Mouse (Mus musculus): ENCODE data around the gene Hsph1. TPM values are rescaled to one million over a fixed set of nuclear protein-coding genes. Genes with fewer than 3 reads are reported as not detected.

The Hsph1 gene
- total RNA-seq (2017): 27.9 and 40.5 TPM in 2 replicates

- peak; percentile 96 for ATAC-seq (replicated peaks in 1 of 2; ENCODE audit: insufficient read depth in 1 of 2, low FRiP score in 2 of 2, low TSS enrichment in 1 of 2, low read depth in 1 of 2, poor library complexity in 2 of 2, severe bottlenecking in 2 of 2)
Measured at GRCm38 (mm10) chr5:149636075-149636920, at the start of gene Hsph1. Gene Hsph1, minus strand, starts transcription at chr5:149636376.

GRCm38 (mm10) chr5:149680946-149681345, 44.8 kb upstream of the Hsph1 start:
- no peak for ATAC-seq (replicated peaks in 1 of 2; ENCODE audit: insufficient read depth in 1 of 2, low FRiP score in 2 of 2, low TSS enrichment in 1 of 2, low read depth in 1 of 2, poor library complexity in 2 of 2, severe bottlenecking in 2 of 2)

- ATAC-seq (replicated peaks in 1 of 2; ENCODE audit: insufficient read depth in 1 of 2, low FRiP score in 2 of 2, low TSS enrichment in 1 of 2, low read depth in 1 of 2, poor library complexity in 2 of 2, severe bottlenecking in 2 of 2): no peak
Measured at GRCm38 (mm10) chr5:149679886-149680285, 43.7 kb upstream of the Hsph1 start.

GRCm38 (mm10) chr5:149679362-149679761, 43.2 kb upstream of the Hsph1 start:
- no peak for ATAC-seq (replicated peaks in 1 of 2; ENCODE audit: insufficient read depth in 1 of 2, low FRiP score in 2 of 2, low TSS enrichment in 1 of 2, low read depth in 1 of 2, poor library complexity in 2 of 2, severe bottlenecking in 2 of 2)

GRCm38 (mm10) chr5:149678990-149679348, 42.8 kb upstream of the Hsph1 start:
- peak in 1 of 2 experiments; percentile 1; a peak in 1 of 4 replicates for ATAC-seq (replicated peaks in 1 of 2; ENCODE audit: insufficient read depth in 1 of 2, low FRiP score in 2 of 2, low TSS enrichment in 1 of 2, low read depth in 1 of 2, poor library complexity in 2 of 2, severe bottlenecking in 2 of 2)

GRCm38 (mm10) chr5:149678100-149678989, 42.2 kb upstream of the Hsph1 start, which contains the start of gene B3glct:
Gene B3glct, plus strand, starts transcription at chr5:149678230.
- ATAC-seq (replicated peaks in 1 of 2; ENCODE audit: insufficient read depth in 1 of 2, low FRiP score in 2 of 2, low TSS enrichment in 1 of 2, low read depth in 1 of 2, poor library complexity in 2 of 2, severe bottlenecking in 2 of 2): peak; percentile 61 to 79

GRCm38 (mm10) chr5:149677196-149677595, 41.0 kb upstream of the Hsph1 start:
- ATAC-seq (replicated peaks in 1 of 2; ENCODE audit: insufficient read depth in 1 of 2, low FRiP score in 2 of 2, low TSS enrichment in 1 of 2, low read depth in 1 of 2, poor library complexity in 2 of 2, severe bottlenecking in 2 of 2): no peak

- no peak for ATAC-seq (replicated peaks in 1 of 2; ENCODE audit: insufficient read depth in 1 of 2, low FRiP score in 2 of 2, low TSS enrichment in 1 of 2, low read depth in 1 of 2, poor library complexity in 2 of 2, severe bottlenecking in 2 of 2)
Measured at GRCm38 (mm10) chr5:149663417-149663816, 27.2 kb upstream of the Hsph1 start.

GRCm38 (mm10) chr5:149662980-149663379, 26.8 kb upstream of the Hsph1 start:
- ATAC-seq (replicated peaks in 1 of 2; ENCODE audit: insufficient read depth in 1 of 2, low FRiP score in 2 of 2, low TSS enrichment in 1 of 2, low read depth in 1 of 2, poor library complexity in 2 of 2, severe bottlenecking in 2 of 2): no peak

- ATAC-seq (replicated peaks in 1 of 2; ENCODE audit: insufficient read depth in 1 of 2, low FRiP score in 2 of 2, low TSS enrichment in 1 of 2, low read depth in 1 of 2, poor library complexity in 2 of 2, severe bottlenecking in 2 of 2): no peak
Measured at GRCm38 (mm10) chr5:149661428-149661827, 25.3 kb upstream of the Hsph1 start.

GRCm38 (mm10) chr5:149659414-149659780, 23.2 kb upstream of the Hsph1 start:
- ATAC-seq (replicated peaks in 1 of 2; ENCODE audit: insufficient read depth in 1 of 2, low FRiP score in 2 of 2, low TSS enrichment in 1 of 2, low read depth in 1 of 2, poor library complexity in 2 of 2, severe bottlenecking in 2 of 2): no peak; a peak in 1 of 4 replicates

GRCm38 (mm10) chr5:149658741-149659413, 22.7 kb upstream of the Hsph1 start:
- no peak for ATAC-seq (replicated peaks in 1 of 2; ENCODE audit: insufficient read depth in 1 of 2, low FRiP score in 2 of 2, low TSS enrichment in 1 of 2, low read depth in 1 of 2, poor library complexity in 2 of 2, severe bottlenecking in 2 of 2)

- no peak for ATAC-seq (replicated peaks in 1 of 2; ENCODE audit: insufficient read depth in 1 of 2, low FRiP score in 2 of 2, low TSS enrichment in 1 of 2, low read depth in 1 of 2, poor library complexity in 2 of 2, severe bottlenecking in 2 of 2)
Measured at GRCm38 (mm10) chr5:149658022-149658421, 21.8 kb upstream of the Hsph1 start.

- no peak for ATAC-seq (replicated peaks in 1 of 2; ENCODE audit: insufficient read depth in 1 of 2, low FRiP score in 2 of 2, low TSS enrichment in 1 of 2, low read depth in 1 of 2, poor library complexity in 2 of 2, severe bottlenecking in 2 of 2)
Measured at GRCm38 (mm10) chr5:149655636-149656035, 19.5 kb upstream of the Hsph1 start.

- ATAC-seq (replicated peaks in 1 of 2; ENCODE audit: insufficient read depth in 1 of 2, low FRiP score in 2 of 2, low TSS enrichment in 1 of 2, low read depth in 1 of 2, poor library complexity in 2 of 2, severe bottlenecking in 2 of 2): no peak
Measured at GRCm38 (mm10) chr5:149650179-149650553, 14.0 kb upstream of the Hsph1 start.

- ATAC-seq (replicated peaks in 1 of 2; ENCODE audit: insufficient read depth in 1 of 2, low FRiP score in 2 of 2, low TSS enrichment in 1 of 2, low read depth in 1 of 2, poor library complexity in 2 of 2, severe bottlenecking in 2 of 2): no peak
Measured at GRCm38 (mm10) chr5:149649499-149650178, 13.5 kb upstream of the Hsph1 start.

GRCm38 (mm10) chr5:149648895-149649406, 12.8 kb upstream of the Hsph1 start:
- ATAC-seq (replicated peaks in 1 of 2; ENCODE audit: insufficient read depth in 1 of 2, low FRiP score in 2 of 2, low TSS enrichment in 1 of 2, low read depth in 1 of 2, poor library complexity in 2 of 2, severe bottlenecking in 2 of 2): peak in 1 of 2 experiments; percentile 65; a peak in 1 of 4 replicates

All from hematopoietic stem cell, adult 5-6 weeks (primary cell).